Mouse (Mus musculus) Patski (cell line): ENCODE data around the gene Fbxl17. TPM values are rescaled to one million over a fixed set of nuclear protein-coding genes. Genes with fewer than 3 reads are reported as not detected.

Source experiments
- ATAC-seq: fragments of 100-300 bp; one replicate; pipeline ENCODE4 v1.8.0; 2021
- CTCF ChIA-PET: fragments of 350-600 bp; sonication (Branson Sonifier 250); formaldehyde crosslinking; loops from one replicate; lab custom pipeline; 2022; ENCODE audit warnings: inconsistent platforms; lab: Charles Lee
- POLR2A ChIA-PET: fragments of 350-600 bp; sonication (Branson Sonifier 250); formaldehyde crosslinking; loops from one replicate; lab custom pipeline; 2022; ENCODE audit warnings: antibody characterized with exemption, inconsistent platforms; lab: Charles Lee
- DNase-seq: peaks from one replicate; pipeline ENCODE4 v3.0.0-alpha.2; 2011; ENCODE audit warnings: low read depth, low spot score
- H3K27me3 ChIP-seq: fragments of 371-371 bp; one replicate; pipeline ENCODE4 v1.5.1; 2021
- CTCF ChIP-seq: fragments of 100-300 bp; IDR thresholded peaks from one replicate; pipeline ENCODE4 v1.5.1; 2021
- in situ Hi-C: fragments of 300-500 bp; cut with MboI; formaldehyde crosslinking; loops from 3 replicates; pipeline ENCODE4 v1.11.1; 2018; ENCODE audit warnings: low pct_unique_long_range_greater_than_20kb, mixed read lengths
- polyA plus RNA-seq: library from polyadenylated mRNA; unstranded; gene quantifications from one replicate; pipeline ENCODE4 v1.2.3, GENCODE M21; 2021

Fbxl17 gene
- polyA plus RNA-seq, 1 experiment from 2014 or later, result 28.7 TPM

- ChIA-PET CTCF (interaction anchor here (1.3 kb wide), 1 partner anchor 11 kb away, joined by 4 read pairs; no protein-coding TSS in a partner anchor), POLR2A (no interaction called here)
- H3K27me3 ChIP-seq, result no peaks in the 10 kb centered on the region
- DNase-seq (no peak), ATAC-seq (no peak)
- in situ Hi-C loops, result no loop called here
- no peak for TF ChIP-seq CTCF
Measured at GRCm38 (mm10) chr17:63095017-63095416, 404.8 kb downstream of the Fbxl17 start.

DNA sequence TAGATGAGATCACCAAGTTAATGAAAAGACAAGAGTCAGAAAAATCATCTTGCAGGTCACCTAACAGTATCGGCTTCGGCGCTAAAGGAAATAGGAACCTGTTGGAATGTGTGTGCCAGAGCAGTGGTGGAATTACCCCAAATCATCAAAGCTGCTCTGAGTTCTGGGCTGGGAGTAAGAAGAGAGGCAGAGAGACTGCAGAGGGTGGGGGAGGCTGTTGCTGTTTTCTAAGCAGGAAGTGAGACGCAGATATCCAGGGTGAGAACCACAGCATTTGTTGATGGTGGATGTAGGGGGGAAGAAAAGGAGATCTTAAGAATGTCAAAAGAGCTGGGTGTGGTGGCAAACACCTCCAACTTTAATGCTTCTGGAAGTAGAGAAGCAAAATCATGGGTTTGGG, 406.6 kb downstream of the Fbxl17 start:
- ChIA-PET POLR2A (no interaction called here), CTCF (no interaction called here)
- in situ Hi-C loops, result no loop called here
- ATAC-seq (no peak), DNase-seq (no peak)
- TF ChIP-seq CTCF, result no peak
- H3K27me3 ChIP-seq, result no peaks in the 10 kb centered on the region

DNA sequence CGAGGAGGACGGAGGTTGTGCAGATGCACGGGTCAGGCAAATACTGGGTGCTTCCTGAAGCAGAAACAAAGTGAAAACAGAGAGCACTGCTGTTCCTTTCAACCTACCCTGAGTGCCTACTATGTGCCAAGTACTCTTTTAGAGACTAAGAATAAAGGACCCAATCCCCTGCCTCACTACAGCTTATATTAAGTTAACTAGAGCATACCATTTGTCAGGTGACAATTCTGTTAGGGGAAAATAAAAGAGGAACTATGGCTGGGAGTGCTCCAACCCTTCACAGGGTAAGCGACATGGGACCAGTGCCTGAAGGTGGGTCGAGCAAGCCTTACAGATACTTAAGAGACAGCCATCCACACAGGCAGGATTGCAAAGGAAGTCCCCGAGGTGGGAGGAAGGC, 407.0 kb downstream of the Fbxl17 start:
- ATAC-seq, result no peak
- in situ Hi-C loops, result no loop called here

GRCm38 (mm10) chr17:63090112-63090511, 409.7 kb downstream of the Fbxl17 start:
- no peaks in the 10 kb centered on the region for H3K27me3 ChIP-seq
- ATAC-seq, result no peak
- ChIA-PET CTCF (no interaction called here), POLR2A (no interaction called here)
- in situ Hi-C loops, result no loop called here
- no peak for TF ChIP-seq CTCF
- no peak for DNase-seq

More for the DNA sequence above, 407.0 kb downstream of the Fbxl17 start:
- ChIA-PET CTCF (no interaction called here), POLR2A (no interaction called here)
- DNase-seq, result no peak
- no peak for TF ChIP-seq CTCF
- H3K27me3 ChIP-seq, result no peaks in the 10 kb centered on the region

GRCm38 (mm10) chr17:63087265-63087664, 412.6 kb downstream of the Fbxl17 start:
- in situ Hi-C loops, result no loop called here
- POLR2A ChIA-PET, result no interaction called here
- DNase-seq (no peak), ATAC-seq (no peak)
- CTCF ChIA-PET, result no interaction called here
- no peaks in the 10 kb centered on the region for H3K27me3 ChIP-seq
- no peak for TF ChIP-seq CTCF

- no peak for ATAC-seq
- no peak for TF ChIP-seq CTCF
- CTCF ChIA-PET, result no interaction called here
- H3K27me3 ChIP-seq, result no peaks in the 10 kb centered on the region
- POLR2A ChIA-PET, result no interaction called here
- in situ Hi-C loops, result no loop called here
- DNase-seq, result no peak
Measured at GRCm38 (mm10) chr17:63086526-63086925, 413.3 kb downstream of the Fbxl17 start.

DNA sequence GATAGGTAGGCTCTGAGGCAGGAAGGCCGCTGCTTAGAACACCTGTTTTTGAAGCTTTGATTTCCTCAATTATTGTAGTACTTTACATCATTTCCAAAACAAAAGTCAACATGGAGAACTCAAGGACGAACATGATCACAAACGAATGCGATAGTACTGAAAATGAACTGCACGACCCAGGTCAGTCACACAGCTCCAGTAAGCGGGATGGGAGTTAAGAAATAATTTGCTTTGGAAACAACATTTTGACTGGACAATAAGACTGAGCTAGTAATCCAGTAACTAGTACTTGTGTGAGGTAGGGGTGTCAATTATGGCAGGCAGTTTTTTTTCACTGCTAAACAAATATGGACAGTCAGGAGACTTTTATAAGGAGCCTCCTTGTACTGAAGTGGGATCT, 414.6 kb downstream of the Fbxl17 start:
- no peak for TF ChIP-seq CTCF
- DNase-seq (no peak), ATAC-seq (no peak)
- no peaks in the 10 kb centered on the region for H3K27me3 ChIP-seq
- in situ Hi-C loops, result no loop called here
- ChIA-PET POLR2A (no interaction called here), CTCF (interaction anchor here (1.2 kb wide), 1 partner anchor 9 kb away, joined by 3 read pairs; no protein-coding TSS in a partner anchor)

- in situ Hi-C loops, result no loop called here
- CTCF ChIA-PET, result no interaction called here
- H3K27me3 ChIP-seq, result no peaks in the 10 kb centered on the region
- TF ChIP-seq CTCF, result no peak
- DNase-seq (no peak), ATAC-seq (no peak)
- POLR2A ChIA-PET, result no interaction called here
Measured at GRCm38 (mm10) chr17:63079087-63079486, 420.7 kb downstream of the Fbxl17 start.

- in situ Hi-C loops, result no loop called here
- no peak for TF ChIP-seq CTCF
- CTCF ChIA-PET, result no interaction called here
- POLR2A ChIA-PET, result interaction anchor here (0.6 kb wide), 1 partner anchor 17 kb away, joined by 3 read pairs; no protein-coding TSS in a partner anchor
- H3K27me3 ChIP-seq, result no peaks in the 10 kb centered on the region
- ATAC-seq (no peak), DNase-seq (no peak)
Measured at GRCm38 (mm10) chr17:63077509-63077908, 422.3 kb downstream of the Fbxl17 start.

GRCm38 (mm10) chr17:63076661-63077060, 423.2 kb downstream of the Fbxl17 start:
- DNase-seq (no peak), ATAC-seq (no peak)
- ChIA-PET CTCF (interaction anchor here (1.1 kb wide), 1 partner anchor 9 kb away, joined by 3 read pairs; no protein-coding TSS in a partner anchor), POLR2A (no interaction called here)
- H3K27me3 ChIP-seq, result no peaks in the 10 kb centered on the region
- no peak for TF ChIP-seq CTCF
- in situ Hi-C loops, result no loop called here

DNA sequence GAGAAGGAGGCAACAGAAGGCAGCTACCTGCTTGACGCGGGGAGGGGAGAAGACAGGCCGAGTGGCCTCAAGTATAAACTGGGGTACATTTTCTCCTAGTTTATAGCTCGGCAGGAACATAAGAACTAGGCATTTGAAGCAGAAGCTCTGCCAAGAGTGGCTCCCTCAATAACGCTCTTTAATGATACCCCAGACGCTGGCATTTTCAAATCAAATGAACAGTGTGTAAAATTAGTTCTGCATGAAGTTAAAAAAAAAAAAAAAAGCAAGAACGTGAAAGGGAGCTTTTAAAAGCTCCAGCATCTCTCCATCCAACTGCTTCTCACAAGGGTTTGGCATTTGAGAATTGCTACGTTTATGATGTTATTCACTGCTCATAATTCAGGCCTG, 423.8 kb downstream of the Fbxl17 start:
- DNase-seq (no peak), ATAC-seq (no peak)
- ChIA-PET POLR2A (no interaction called here), CTCF (interaction anchor here (1.1 kb wide), 1 partner anchor 9 kb away, joined by 3 read pairs; no protein-coding TSS in a partner anchor)
- no peak for TF ChIP-seq CTCF
- in situ Hi-C loops, result no loop called here
- H3K27me3 ChIP-seq, result no peaks in the 10 kb centered on the region
